Mouse (Mus musculus) G1E (cell line): ENCODE results near the gene Il4i1. TPM values are rescaled to one million over a fixed set of nuclear protein-coding genes. Genes with fewer than 3 reads are reported as not detected.

Source experiments
- ATAC-seq: 2 replicates; pipeline ENCODE4 v1.8.0; 2016; ENCODE audit warnings: mild to moderate bottlenecking; ENCODE audit not compliant: insufficient number of reproducible peaks, poor library complexity, low FRiP score, severe bottlenecking; ENCODE audit errors: extremely low read depth
- DNase-seq: peaks from one replicate; pipeline ENCODE4 v3.0.0; 2012; ENCODE audit warnings: low spot score
- H3K27me3 ChIP-seq: 2 replicates; pipeline ENCODE4 v1.6.1; 2012; ENCODE audit warnings: mild to moderate bottlenecking, low read length, inconsistent platforms; ENCODE audit not compliant: insufficient read depth
- H3K36me3 ChIP-seq: replicated peaks from 2 replicates; pipeline ENCODE3; 2012; ENCODE audit warnings: mild to moderate bottlenecking, inconsistent platforms
- H3K4me1 ChIP-seq: 2 replicates; pipeline ENCODE4 v1.6.1; 2012; ENCODE audit warnings: low read depth, low read length, inconsistent platforms, mixed read lengths; ENCODE audit not compliant: insufficient read depth
- H3K4me3 ChIP-seq: 2 replicates; pipeline ENCODE4 v1.5.1; 2012; ENCODE audit warnings: low read depth, mild to moderate bottlenecking, inconsistent platforms, low read length, moderate library complexity, mixed read lengths
- H3K9me3 ChIP-seq: replicated peaks from 2 replicates; pipeline ENCODE4 v1.6.1; 2012; ENCODE audit warnings: inconsistent platforms
- CTCF ChIP-seq: IDR thresholded peaks from 2 replicates; pipeline ENCODE4 v1.5.1; 2012; ENCODE audit warnings: low read depth, low read length, inconsistent platforms, mixed read lengths
- GATA1 ChIP-seq: IDR thresholded peaks from 2 replicates; pipeline ENCODE4 v1.6.1; 2012; ENCODE audit warnings: borderline replicate concordance, low read length, inconsistent platforms, mixed read lengths
- GATA2 ChIP-seq: IDR thresholded peaks from 2 replicates; pipeline ENCODE4 v1.6.1; 2012; ENCODE audit warnings: low read depth, low read length, inconsistent platforms, borderline replicate concordance
- POLR2AphosphoS5 ChIP-seq: IDR thresholded peaks from 2 replicates; pipeline ENCODE4 v1.6.1; 2012; ENCODE audit warnings: low read depth, low read length, inconsistent platforms; ENCODE audit not compliant: insufficient replicate concordance
- TAL1 ChIP-seq: conservative IDR thresholded peaks from 2 replicates; pipeline ENCODE4 v1.6.1; 2012; ENCODE audit warnings: low read depth, low read length, inconsistent platforms, mixed read lengths
- polyA plus RNA-seq: library from polyadenylated mRNA; stranded (reverse); fragments of >175 nt; gene quantifications from 2 replicates; pipeline ENCODE4 v1.2.3, GENCODE M21; 2012
- total RNA-seq, 2 experiments: library from RNA; stranded (forward) in 1 of 2; stranded (reverse) in 1 of 2; fragments of 200-1000 nt in 1 of 2; fragments of >200 nt in 1 of 2; fragmentation: Nextera tagmentation in 1 of 2; gene quantifications; 2 replicates each; pipeline ENCODE4 v1.2.3; 2014 to 2017

Gene Il4i1
- total and polyA plus RNA-seq, 3 experiments, result 1.3 to 4.2 (median 3.2) TPM

DNA sequence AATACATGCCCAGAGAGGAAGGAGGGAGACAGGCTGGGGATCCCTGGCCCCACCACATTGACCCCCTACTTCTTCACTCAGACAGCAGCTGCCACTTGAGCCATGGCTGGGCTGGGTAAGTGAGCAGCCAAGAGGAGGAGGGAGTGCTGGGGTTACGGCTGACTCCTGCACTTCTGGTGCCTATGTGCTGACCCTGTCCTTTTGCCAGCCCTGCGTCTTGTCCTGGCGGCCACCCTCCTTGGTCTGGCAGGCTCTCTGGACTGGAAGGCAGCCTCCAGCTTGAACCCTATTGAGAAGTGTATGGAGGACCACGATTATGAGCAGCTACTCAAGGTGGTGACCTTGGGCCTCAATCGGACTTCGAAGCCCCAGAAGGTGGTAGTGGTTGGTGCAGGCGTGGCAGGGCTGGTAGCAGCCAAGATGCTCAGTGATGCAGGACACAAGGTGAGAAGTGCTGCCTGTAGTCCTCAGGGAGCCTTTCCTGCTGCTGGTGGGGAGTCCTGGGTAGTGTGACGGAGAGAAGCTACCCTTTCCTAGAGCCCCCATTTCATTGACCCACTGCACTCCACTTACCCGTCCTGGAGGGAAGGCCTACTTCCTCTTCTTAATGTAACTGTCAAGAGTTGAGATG, 20.4 kb downstream of the Il4i1 start:
- H3K9me3 ChIP-seq, result peaks cover 14% of the 10 kb centered on the region
- ATAC-seq (no peak), DNase-seq (no peak)
- TF ChIP-seq POLR2AphosphoS5, result 0 out of 2 replicates have a peak, but pooled peaks have one; percentile 26
- TF ChIP-seq GATA2, result no peak
- H3K36me3 ChIP-seq, result peaks cover 94% of the 10 kb centered on the region
- H3K4me1 ChIP-seq, result peaks cover 37% of the 10 kb centered on the region
- H3K27me3 ChIP-seq, result no peaks in the 10 kb centered on the region
- no peak overlapping the region for H3K4me3 ChIP-seq

DNA sequence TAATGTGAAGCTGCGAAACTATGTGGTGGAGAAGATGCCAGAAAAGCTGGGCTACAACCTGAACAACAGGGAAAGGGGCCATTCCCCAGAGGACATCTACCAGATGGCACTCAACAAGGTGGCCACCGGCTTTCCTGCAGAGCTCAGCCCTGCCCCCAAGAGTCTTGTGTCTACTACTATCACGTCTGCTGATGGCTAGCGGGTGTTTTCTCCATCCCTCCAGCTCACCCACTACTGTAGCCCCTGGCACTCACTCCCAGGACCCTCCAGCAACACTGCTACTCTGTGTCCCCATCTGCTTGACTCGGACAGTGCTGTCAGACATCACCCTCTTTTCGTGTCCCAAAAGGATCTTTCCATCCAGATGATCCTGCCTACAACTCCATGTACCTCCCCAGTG, 21.9 kb downstream of the Il4i1 start:
- H3K9me3 ChIP-seq, result peaks cover 14% of the 10 kb centered on the region
- H3K4me1 ChIP-seq, result peaks cover 33% of the 10 kb centered on the region
- no peak for ATAC-seq
- no peak overlapping the region for H3K4me3 ChIP-seq
- no peak for DNase-seq
- no peaks in the 10 kb centered on the region for H3K27me3 ChIP-seq
- H3K36me3 ChIP-seq, result peaks cover 97% of the 10 kb centered on the region
- TF ChIP-seq POLR2AphosphoS5 (no peak), GATA2 (no peak), CTCF (no peak), TAL1 (no peak), GATA1 (no peak)

GRCm38 (mm10) chr7:44839171-44839490, 22.9 kb downstream of the Il4i1 start:
- Histone ChIP-seq H3K36me3 (peaks cover 100% of the 10 kb centered on the region), H3K27me3 (no peaks in the 10 kb centered on the region), H3K4me3 (no peak overlapping the region; the same call in 1 of the 2 replicates), H3K9me3 (peaks cover 14% of the 10 kb centered on the region), H3K4me1 (peaks cover 38% of the 10 kb centered on the region)
- no peak for DNase-seq
- no peak for TF ChIP-seq POLR2AphosphoS5
- TF ChIP-seq GATA2, result no peak
- TF ChIP-seq CTCF, result no peak
- TF ChIP-seq TAL1, result no peak
- no peak for TF ChIP-seq GATA1
- no peak for ATAC-seq

GRCm38 (mm10) chr7:44839491-44840191, 23.5 kb downstream of the Il4i1 start:
- Histone ChIP-seq H3K4me1 (peaks cover 38% of the 10 kb centered on the region), H3K36me3 (peaks cover 100% of the 10 kb centered on the region), H3K27me3 (no peaks in the 10 kb centered on the region), H3K4me3 (peak overlapping the region; percentile 31; the same call in 1 of the 2 replicates), H3K9me3 (peaks cover 14% of the 10 kb centered on the region)
- ATAC-seq (no peak), DNase-seq (no peak)
- TF ChIP-seq POLR2AphosphoS5, result no peak
- no peak for TF ChIP-seq TAL1
- no peak for TF ChIP-seq GATA1
- no peak for TF ChIP-seq GATA2
- TF ChIP-seq CTCF, result no peak

- no peak for ATAC-seq
- TF ChIP-seq CTCF (no peak), POLR2AphosphoS5 (no peak), GATA2 (no peak), GATA1 (no peak), TAL1 (no peak)
Measured at GRCm38 (mm10) chr7:44840426-44840825, 24.2 kb downstream of the Il4i1 start.

GRCm38 (mm10) chr7:44841825-44842463, 25.8 kb downstream of the Il4i1 start:
- Histone ChIP-seq H3K36me3 (peaks cover 100% of the 10 kb centered on the region), H3K27me3 (no peaks in the 10 kb centered on the region), H3K4me3 (no peak overlapping the region), H3K9me3 (peaks cover 14% of the 10 kb centered on the region), H3K4me1 (peaks cover 31% of the 10 kb centered on the region)
- no peak for TF ChIP-seq GATA2
- TF ChIP-seq GATA1, result no peak
- TF ChIP-seq TAL1, result no peak
- no peak for TF ChIP-seq CTCF
- TF ChIP-seq POLR2AphosphoS5, result no peak; the same call in 1 of the 2 replicates
- ATAC-seq (no peak), DNase-seq (no peak)

More at GRCm38 (mm10) chr7:44840426-44840825, 24.2 kb downstream of the Il4i1 start:
- Histone ChIP-seq H3K4me1 (peaks cover 37% of the 10 kb centered on the region), H3K4me3 (no peak overlapping the region), H3K36me3 (peaks cover 100% of the 10 kb centered on the region), H3K27me3 (no peaks in the 10 kb centered on the region), H3K9me3 (peaks cover 14% of the 10 kb centered on the region)
- no peak for DNase-seq
